Mouse (Mus musculus): ENCODE measurements around the gene Slc44a2.

GRCm38 (mm10) chr9:21312134-21312533, 8.4 kb upstream of the Slc44a2 start, which contains the start of gene Ap1m2:
- TF ChIP-seq NANOG (IDR thresholded peaks at IDR 0.05; ENCODE audit: borderline replicate concordance, low read length) (no peak), CTCF (conservative IDR thresholded peaks at IDR 0.05; ENCODE audit: low read length) (no peak)
